Mouse (Mus musculus) 3T3-L1 (cell line): ENCODE results near the gene Lst1.

Experiments
- DNase-seq: peaks from one replicate; pipeline ENCODE4 v3.0.0-alpha.2; 2015; ENCODE audit warnings: low read depth, low spot score

Gene Lst1

GRCm38 (mm10) chr17:35185639-35186611 is 2.3 kb downstream of the Lst1 start:
- peak; percentile 91 for DNase-seq

- DNase-seq: no peak
These were observed 8.1 kb downstream of the Lst1 start for GRCm38 (mm10) chr17:35180093-35180492.

- peak; percentile 87 for DNase-seq
These were observed 9.7 kb downstream of the Lst1 start for GRCm38 (mm10) chr17:35178528-35178927.

GRCm38 (mm10) chr17:35175968-35176367 is 12.3 kb downstream of the Lst1 start, which contains the start of gene Aif1:
Aif1 (minus strand) TSS chr17:35176068.
- DNase-seq: no peak

GRCm38 (mm10) chr17:35175382-35175781 is 12.9 kb downstream of the Lst1 start:
- DNase-seq: no peak

GRCm38 (mm10) chr17:35174201-35174977 is 13.8 kb downstream of the Lst1 start:
- peak; percentile 59 for DNase-seq

- no peak for DNase-seq
These were observed 14.9 kb downstream of the Lst1 start for GRCm38 (mm10) chr17:35173329-35173728.

GRCm38 (mm10) chr17:35172445-35173234 is 15.6 kb downstream of the Lst1 start:
- DNase-seq: no peak

GRCm38 (mm10) chr17:35168541-35169207 is 19.6 kb downstream of the Lst1 start:
- peak; percentile 83 for DNase-seq

- DNase-seq: no peak
These were observed 20.4 kb downstream of the Lst1 start for GRCm38 (mm10) chr17:35167794-35168193.

- DNase-seq: peak; percentile 88
These were observed 21.7 kb downstream of the Lst1 start for GRCm38 (mm10) chr17:35166352-35167035.

GRCm38 (mm10) chr17:35165451-35166155 is 22.6 kb downstream of the Lst1 start:
- peak; percentile 35 for DNase-seq

GRCm38 (mm10) chr17:35164568-35165450 is 23.4 kb downstream of the Lst1 start, which contains the start of gene Prrc2a:
Prrc2a (minus strand) TSS chr17:35164897.
- DNase-seq: peak; percentile 100

GRCm38 (mm10) chr17:35164218-35164567 is 24.0 kb downstream of the Lst1 start:
- DNase-seq: peak; percentile 19

- peak; percentile 49 for DNase-seq
These were observed 24.7 kb downstream of the Lst1 start for GRCm38 (mm10) chr17:35163326-35164081.

GRCm38 (mm10) chr17:35162730-35163129 is 25.5 kb downstream of the Lst1 start:
- DNase-seq: peak; percentile 46

GRCm38 (mm10) chr17:35162121-35162520 is 26.1 kb downstream of the Lst1 start:
- DNase-seq: no peak

- no peak for DNase-seq
These were observed 26.8 kb downstream of the Lst1 start for GRCm38 (mm10) chr17:35161421-35161820.
